Mouse (Mus musculus) heart, embryonic 10.5 days (tissue): ENCODE measurements around the gene Dnajb2. TPM values are rescaled to one million over a fixed set of nuclear protein-coding genes. Genes with fewer than 3 reads are reported as not detected.

Experiments
- DNase-seq: peaks from one replicate; pipeline ENCODE4 v3.0.0-alpha.2; 2017; ENCODE audit warnings: low spot score
- H3K27ac ChIP-seq: fragments of 300-500 bp; sonication (generic); 2 replicates; pipeline ENCODE4 v1.5.1; 2016; ENCODE audit warnings: mild to moderate bottlenecking
- H3K27me3 ChIP-seq: fragments of 300-500 bp; sonication (generic); 2 replicates; pipeline ENCODE4 v1.6.1; 2016; ENCODE audit warnings: mild to moderate bottlenecking; ENCODE audit not compliant: poor library complexity, insufficient read depth, severe bottlenecking
- H3K36me3 ChIP-seq: fragments of 300-500 bp; sonication (generic); 2 replicates; pipeline ENCODE4 v1.6.1; 2016; ENCODE audit warnings: mild to moderate bottlenecking, moderate library complexity
- H3K4me1 ChIP-seq: fragments of 300-500 bp; sonication (generic); 2 replicates; pipeline ENCODE4 v1.6.1; 2016; ENCODE audit warnings: mild to moderate bottlenecking
- H3K4me3 ChIP-seq: fragments of 300-500 bp; sonication (generic); 2 replicates; pipeline ENCODE4 v1.5.1; 2016; ENCODE audit warnings: mild to moderate bottlenecking, moderate library complexity
- H3K9me3 ChIP-seq: fragments of 300-500 bp; sonication (generic); 2 replicates; pipeline ENCODE4 v1.6.1; 2016; ENCODE audit warnings: mild to moderate bottlenecking, moderate library complexity
- WGBS: fragments of 180-500 bp; shearing (Covaris S2); methylation state at CpG from one replicate; pipeline ENCODE4 v1.1.7; 2016; 5-methylcytosine and 5-hydroxymethylcytosine counted together
- polyA plus RNA-seq: library from polyadenylated mRNA; unstranded; fragments of >200 nt; fragmentation: Nextera tagmentation; extraction: Ambion mirVana; gene quantifications from 2 replicates; pipeline ENCODE4 v1.2.1, GENCODE M21; 2016

Dnajb2 gene
- polyA plus RNA-seq, 1 experiment from 2014 or later, result 32.4 TPM

GRCm38 (mm10) chr1:75264091-75264880 is 28.1 kb downstream of the Dnajb2 start, which contains the start of gene Ptprn:
Gene Ptprn (minus strand): TSS chr1:75264502.
- H3K27me3 ChIP-seq, result peaks cover 43% of the 10 kb centered on the region
- WGBS, result 10% methylated on average over 32 of the region's 32 CpGs
- no peak for DNase-seq

GRCm38 (mm10) chr1:75277195-75278188 is 41.3 kb downstream of the Dnajb2 start:
- Histone ChIP-seq H3K9me3 (no peaks in the 10 kb centered on the region), H3K36me3 (no peaks in the 10 kb centered on the region), H3K27ac (no peak overlapping the region), H3K27me3 (peaks cover 21% of the 10 kb centered on the region), H3K4me3 (no peak overlapping the region), H3K4me1 (0 out of 2 replicates have a peak, but pooled peaks cover 3% of the 10 kb centered on the region)
- 6% methylated on average over 23 of the region's 23 CpGs for WGBS
- DNase-seq, result no peak

More at GRCm38 (mm10) chr1:75264091-75264880, 28.1 kb downstream of the Dnajb2 start, which contains the start of gene Ptprn:
- Histone ChIP-seq H3K9me3 (no peaks in the 10 kb centered on the region), H3K4me1 (peaks cover 13% of the 10 kb centered on the region), H3K27ac (no peak within 1 kb of the TSS), H3K4me3 (peak within 1 kb of the TSS; percentile 36), H3K36me3 (no peaks in the 10 kb centered on the region)

GRCm38 (mm10) chr1:75278228-75278627 is 42.0 kb downstream of the Dnajb2 start, which contains the start of gene Resp18:
Gene Resp18 (minus strand): TSS chr1:75278415.
- Histone ChIP-seq H3K9me3 (no peaks in the 10 kb centered on the region), H3K36me3 (no peaks in the 10 kb centered on the region), H3K27me3 (peaks cover 21% of the 10 kb centered on the region), H3K27ac (no peak within 1 kb of the TSS), H3K4me1 (0 out of 2 replicates have a peak, but pooled peaks cover 3% of the 10 kb centered on the region), H3K4me3 (no peak within 1 kb of the TSS)
- DNase-seq, result no peak
- 6% methylated on average over 13 of the region's 13 CpGs for WGBS

GRCm38 (mm10) chr1:75283017-75283416 is 46.8 kb downstream of the Dnajb2 start:
- H3K9me3 ChIP-seq, result no peaks in the 10 kb centered on the region
- H3K4me3 ChIP-seq, result no peak overlapping the region
- peaks cover 12% of the 10 kb centered on the region for H3K27me3 ChIP-seq
- H3K27ac ChIP-seq, result no peak overlapping the region
- no peak for DNase-seq
- H3K36me3 ChIP-seq, result no peaks in the 10 kb centered on the region
- WGBS, result 80% methylated on average over 5 of the region's 5 CpGs
- H3K4me1 ChIP-seq, result no peaks in the 10 kb centered on the region

GRCm38 (mm10) chr1:75284911-75285310 is 48.7 kb downstream of the Dnajb2 start:
- Histone ChIP-seq H3K27ac (no peak overlapping the region), H3K27me3 (no peaks in the 10 kb centered on the region), H3K9me3 (no peaks in the 10 kb centered on the region), H3K36me3 (no peaks in the 10 kb centered on the region), H3K4me1 (no peaks in the 10 kb centered on the region; the same call in 1 of the 2 replicates), H3K4me3 (no peak overlapping the region)
- DNase-seq, result no peak
- 76% methylated on average over 7 of the region's 7 CpGs for WGBS

- Histone ChIP-seq H3K36me3 (no peaks in the 10 kb centered on the region), H3K4me1 (peaks cover 16% of the 10 kb centered on the region), H3K4me3 (no peak overlapping the region), H3K27ac (no peak overlapping the region), H3K27me3 (no peaks in the 10 kb centered on the region), H3K9me3 (no peaks in the 10 kb centered on the region)
- 22% methylated on average over 7 of the region's 7 CpGs for WGBS
- peak; percentile 81 for DNase-seq
Measured at GRCm38 (mm10) chr1:75289376-75289775, 53.2 kb downstream of the Dnajb2 start.

- Histone ChIP-seq H3K27ac (no peak overlapping the region), H3K27me3 (no peaks in the 10 kb centered on the region), H3K9me3 (no peaks in the 10 kb centered on the region), H3K4me3 (no peak overlapping the region), H3K36me3 (no peaks in the 10 kb centered on the region), H3K4me1 (peaks cover 16% of the 10 kb centered on the region)
- 68% methylated on average over 8 of the region's 8 CpGs for WGBS
- no peak for DNase-seq
Measured at GRCm38 (mm10) chr1:75289888-75290431, 53.8 kb downstream of the Dnajb2 start.

GRCm38 (mm10) chr1:75290582-75290981 is 54.4 kb downstream of the Dnajb2 start:
- DNase-seq, result no peak
- H3K9me3 ChIP-seq, result no peaks in the 10 kb centered on the region
- H3K27ac ChIP-seq, result no peak overlapping the region
- H3K36me3 ChIP-seq, result no peaks in the 10 kb centered on the region
- no peak overlapping the region for H3K4me3 ChIP-seq
- no peaks in the 10 kb centered on the region for H3K27me3 ChIP-seq
- H3K4me1 ChIP-seq, result peaks cover 16% of the 10 kb centered on the region

GRCm38 (mm10) chr1:75291321-75291720 is 55.1 kb downstream of the Dnajb2 start:
- H3K9me3 ChIP-seq, result no peaks in the 10 kb centered on the region
- DNase-seq, result no peak
- no peak overlapping the region for H3K4me3 ChIP-seq
- WGBS, result 80% methylated on average over 8 of the region's 8 CpGs
- no peak overlapping the region for H3K27ac ChIP-seq
- no peaks in the 10 kb centered on the region for H3K27me3 ChIP-seq
- no peaks in the 10 kb centered on the region for H3K36me3 ChIP-seq
- H3K4me1 ChIP-seq, result peaks cover 16% of the 10 kb centered on the region

- 32% methylated on average over 12 of the region's 12 CpGs for WGBS
Measured at GRCm38 (mm10) chr1:75292476-75293330, 56.5 kb downstream of the Dnajb2 start.

GRCm38 (mm10) chr1:75293331-75293701 is 57.1 kb downstream of the Dnajb2 start:
- Histone ChIP-seq H3K27me3 (no peaks in the 10 kb centered on the region), H3K9me3 (no peaks in the 10 kb centered on the region), H3K36me3 (no peaks in the 10 kb centered on the region), H3K27ac (peak overlapping the region; percentile 47), H3K4me3 (no peak overlapping the region), H3K4me1 (peaks cover 16% of the 10 kb centered on the region)
- WGBS, result 73% methylated on average over 5 of the region's 5 CpGs
- DNase-seq, result no peak

More at GRCm38 (mm10) chr1:75292476-75293330, 56.5 kb downstream of the Dnajb2 start:
- H3K4me3 ChIP-seq, result no peak overlapping the region
- peak overlapping the region; percentile 47 for H3K27ac ChIP-seq
- peaks cover 16% of the 10 kb centered on the region for H3K4me1 ChIP-seq
- no peaks in the 10 kb centered on the region for H3K9me3 ChIP-seq
- H3K27me3 ChIP-seq, result no peaks in the 10 kb centered on the region
- no peaks in the 10 kb centered on the region for H3K36me3 ChIP-seq
- DNase-seq, result peak; percentile 80

GRCm38 (mm10) chr1:75294294-75294693 is 58.1 kb downstream of the Dnajb2 start:
- no peak for DNase-seq

More at GRCm38 (mm10) chr1:75294294-75294693, 58.1 kb downstream of the Dnajb2 start:
- Histone ChIP-seq H3K4me1 (peaks cover 16% of the 10 kb centered on the region), H3K9me3 (no peaks in the 10 kb centered on the region), H3K27ac (no peak overlapping the region), H3K36me3 (no peaks in the 10 kb centered on the region), H3K27me3 (no peaks in the 10 kb centered on the region), H3K4me3 (no peak overlapping the region)
- WGBS, result 77% methylated on average over 5 of the region's 5 CpGs
